Mouse (Mus musculus) embryonic facial prominence, embryonic 13.5 days (tissue): ENCODE data around the gene Wfdc21. TPM values are rescaled to one million over a fixed set of nuclear protein-coding genes. Genes with fewer than 3 reads are reported as not detected.

Experiments used
- ATAC-seq: fragments of 200-750 bp; cut with Nextera tagmentation; 2 replicates; pipeline ENCODE4 v1.8.0; 2017; ENCODE audit warnings: low read depth; ENCODE audit not compliant: insufficient number of reproducible peaks, insufficient read depth, low FRiP score, low TSS enrichment
- H3K27ac ChIP-seq: fragments of 300-500 bp; sonication (generic); 2 replicates; pipeline ENCODE4 v1.5.1; 2015; ENCODE audit warnings: moderate library complexity, mild to moderate bottlenecking, inconsistent platforms
- H3K27me3 ChIP-seq: fragments of 300-500 bp; sonication (generic); 2 replicates; pipeline ENCODE4 v1.6.1; 2015; ENCODE audit warnings: mild to moderate bottlenecking, inconsistent platforms
- H3K36me3 ChIP-seq: fragments of 300-500 bp; sonication (generic); 2 replicates; pipeline ENCODE4 v1.6.1; 2015; ENCODE audit warnings: mild to moderate bottlenecking, inconsistent platforms
- H3K4me1 ChIP-seq: fragments of 300-500 bp; sonication (generic); 2 replicates; pipeline ENCODE4 v1.6.1; 2015; ENCODE audit warnings: inconsistent platforms
- H3K4me2 ChIP-seq: fragments of 300-500 bp; sonication (generic); 2 replicates; pipeline ENCODE4 v1.6.1; 2015; ENCODE audit warnings: moderate library complexity, mild to moderate bottlenecking, inconsistent platforms
- H3K4me3 ChIP-seq: fragments of 300-500 bp; sonication (generic); 2 replicates; pipeline ENCODE4 v1.5.1; 2015; ENCODE audit warnings: mild to moderate bottlenecking, inconsistent platforms
- H3K9ac ChIP-seq: fragments of 300-500 bp; sonication (generic); 2 replicates; pipeline ENCODE4 v1.6.1; 2015; ENCODE audit warnings: mild to moderate bottlenecking, inconsistent platforms
- H3K9me3 ChIP-seq: fragments of 300-500 bp; sonication (generic); 2 replicates; pipeline ENCODE4 v1.6.1; 2016; ENCODE audit warnings: inconsistent platforms
- WGBS: fragments of 180-500 bp; shearing (Covaris S2); methylation state at CpG from one replicate; pipeline ENCODE4 v1.1.7; 2015; ENCODE audit warnings: mixed read lengths; 5-methylcytosine and 5-hydroxymethylcytosine counted together
- polyA plus RNA-seq: library from polyadenylated mRNA; unstranded; fragments of >200 nt; fragmentation: Nextera tagmentation; extraction: Ambion mirVana; gene quantifications from 2 replicates; pipeline ENCODE4 v1.2.1, GENCODE M21; 2015

Wfdc21 gene
- polyA plus RNA-seq, 1 experiment from 2014 or later, result not detected

GRCm38 (mm10) chr11:83767306-83767705 is 20.6 kb downstream of the Wfdc21 start:
- H3K4me1 ChIP-seq, result no peaks in the 10 kb centered on the region
- H3K4me2 ChIP-seq, result no peak overlapping the region
- no peaks in the 10 kb centered on the region for H3K9me3 ChIP-seq
- H3K4me3 ChIP-seq, result no peak overlapping the region
- H3K36me3 ChIP-seq, result peaks cover 99% of the 10 kb centered on the region
- 87% methylated on average over 9 of the region's 9 CpGs for WGBS
- H3K27ac ChIP-seq, result no peak overlapping the region
- no peak for ATAC-seq
- no peak overlapping the region for H3K9ac ChIP-seq
- H3K27me3 ChIP-seq, result no peaks in the 10 kb centered on the region

DNA sequence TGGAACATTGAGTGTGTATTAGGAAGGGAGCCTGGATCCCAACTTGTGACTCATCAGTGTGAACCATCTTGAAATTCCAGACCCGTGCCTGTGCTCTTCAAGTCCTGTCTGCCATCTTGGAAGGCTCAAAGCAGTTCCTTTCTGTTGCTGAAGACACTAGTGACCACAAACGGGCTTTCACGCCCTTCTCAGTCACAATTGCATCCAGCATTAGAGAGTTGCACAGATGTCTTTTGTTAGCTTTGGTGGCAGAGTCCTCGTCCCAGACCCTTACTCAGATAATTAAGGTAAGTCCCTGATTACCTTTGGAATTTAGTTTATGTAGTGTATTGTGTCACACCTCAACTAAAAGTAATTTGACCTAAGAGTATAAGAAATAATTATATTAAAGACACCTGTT is 22.2 kb downstream of the Wfdc21 start:
- WGBS, result 79% methylated on average over 4 of the region's 4 CpGs
- H3K4me3 ChIP-seq, result no peak overlapping the region
- no peak overlapping the region for H3K9ac ChIP-seq

DNA sequence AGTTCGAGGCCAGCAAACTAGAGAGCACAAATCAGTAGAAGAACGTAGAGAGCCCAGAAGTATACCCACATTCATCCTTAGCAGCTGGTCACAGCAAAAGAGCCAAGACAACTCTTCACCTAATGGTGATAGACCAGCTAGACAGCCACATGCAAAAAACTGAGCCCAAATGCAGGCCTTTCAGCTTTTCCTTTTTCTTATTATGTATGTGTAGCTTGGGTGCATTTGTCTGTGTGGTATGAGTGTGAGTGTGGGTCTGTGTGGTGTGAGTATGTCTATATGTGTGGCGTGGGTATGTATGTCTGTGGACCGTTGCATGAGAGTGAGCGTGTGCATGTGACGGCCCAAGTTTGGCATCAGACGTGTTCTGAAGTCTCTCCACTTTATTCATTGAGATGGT is 24.3 kb downstream of the Wfdc21 start:
- WGBS, result 95% methylated on average over 7 of the region's 7 CpGs
- H3K4me1 ChIP-seq, result no peaks in the 10 kb centered on the region
- H3K36me3 ChIP-seq, result peaks cover 97% of the 10 kb centered on the region
- no peak overlapping the region for H3K4me2 ChIP-seq
- ATAC-seq, result no peak
- no peaks in the 10 kb centered on the region for H3K27me3 ChIP-seq
- H3K9me3 ChIP-seq, result no peaks in the 10 kb centered on the region
- no peak overlapping the region for H3K4me3 ChIP-seq
- H3K9ac ChIP-seq, result no peak overlapping the region
- H3K27ac ChIP-seq, result no peak overlapping the region

More for the DNA sequence above, 22.2 kb downstream of the Wfdc21 start:
- H3K9me3 ChIP-seq, result no peaks in the 10 kb centered on the region
- no peaks in the 10 kb centered on the region for H3K4me1 ChIP-seq
- H3K36me3 ChIP-seq, result peaks cover 99% of the 10 kb centered on the region
- no peak overlapping the region for H3K27ac ChIP-seq
- ATAC-seq, result no peak
- H3K4me2 ChIP-seq, result no peak overlapping the region
- H3K27me3 ChIP-seq, result no peaks in the 10 kb centered on the region

DNA sequence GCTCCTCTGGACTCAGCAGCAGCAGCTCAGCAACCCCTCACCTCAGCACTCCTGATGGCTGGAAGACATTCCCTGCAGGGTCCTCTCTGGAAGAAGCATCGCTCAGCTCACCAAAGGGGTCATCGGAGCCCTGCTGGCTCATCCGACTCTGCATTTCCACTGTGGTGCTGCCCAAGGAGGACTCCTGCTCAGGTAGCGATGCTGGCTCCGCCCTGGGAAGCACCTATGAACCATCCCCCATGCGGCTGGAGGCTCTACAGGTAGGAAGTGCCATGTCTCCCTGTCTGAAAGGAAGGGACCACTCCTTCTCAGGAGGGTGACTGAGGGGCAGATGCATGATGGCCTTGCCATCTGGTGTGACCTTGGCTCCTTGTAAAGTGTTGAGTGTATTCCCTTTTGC is 25.6 kb downstream of the Wfdc21 start:
- no peak overlapping the region for H3K4me3 ChIP-seq
- no peaks in the 10 kb centered on the region for H3K4me1 ChIP-seq
- H3K27ac ChIP-seq, result no peak overlapping the region
- no peaks in the 10 kb centered on the region for H3K27me3 ChIP-seq
- no peaks in the 10 kb centered on the region for H3K9me3 ChIP-seq
- no peak for ATAC-seq
- 89% methylated on average over 6 of the region's 6 CpGs for WGBS
- peaks cover 97% of the 10 kb centered on the region for H3K36me3 ChIP-seq
- H3K4me2 ChIP-seq, result no peak overlapping the region
- H3K9ac ChIP-seq, result no peak overlapping the region

DNA sequence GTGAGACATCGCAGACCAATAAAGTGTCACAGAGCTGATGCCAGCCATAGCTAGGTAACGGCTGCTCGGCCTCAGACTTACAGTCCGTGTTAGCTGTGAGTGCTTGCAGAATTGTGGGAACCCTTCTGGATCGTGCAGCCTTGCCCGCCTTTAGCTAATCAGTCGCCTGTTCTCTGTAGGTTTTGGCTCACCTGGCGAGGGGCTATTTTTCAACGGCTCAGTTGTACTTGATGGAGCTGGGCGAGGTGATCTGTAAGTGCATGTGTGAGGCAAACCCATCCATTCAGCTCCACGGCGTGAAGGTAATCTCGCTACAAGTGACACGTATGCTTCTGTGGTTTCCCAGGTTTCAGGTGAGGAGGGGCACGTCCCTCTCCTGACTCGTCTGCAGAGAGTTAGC is 27.0 kb downstream of the Wfdc21 start:
- peaks cover 92% of the 10 kb centered on the region for H3K36me3 ChIP-seq
- no peaks in the 10 kb centered on the region for H3K4me1 ChIP-seq
- no peaks in the 10 kb centered on the region for H3K27me3 ChIP-seq
- H3K4me3 ChIP-seq, result no peak overlapping the region
- no peak for ATAC-seq
- H3K27ac ChIP-seq, result no peak overlapping the region
- 93% methylated on average over 16 of the region's 16 CpGs for WGBS
- no peak overlapping the region for H3K4me2 ChIP-seq
- no peak overlapping the region for H3K9ac ChIP-seq
- H3K9me3 ChIP-seq, result no peaks in the 10 kb centered on the region

GRCm38 (mm10) chr11:83774324-83774723 is 27.6 kb downstream of the Wfdc21 start:
- H3K4me1 ChIP-seq, result no peaks in the 10 kb centered on the region
- no peaks in the 10 kb centered on the region for H3K9me3 ChIP-seq
- H3K27me3 ChIP-seq, result no peaks in the 10 kb centered on the region
- no peak overlapping the region for H3K9ac ChIP-seq
- 93% methylated on average over 11 of the region's 11 CpGs for WGBS
- no peak overlapping the region for H3K27ac ChIP-seq
- H3K36me3 ChIP-seq, result peaks cover 92% of the 10 kb centered on the region
- no peak overlapping the region for H3K4me2 ChIP-seq
- no peak for ATAC-seq
- H3K4me3 ChIP-seq, result no peak overlapping the region

DNA sequence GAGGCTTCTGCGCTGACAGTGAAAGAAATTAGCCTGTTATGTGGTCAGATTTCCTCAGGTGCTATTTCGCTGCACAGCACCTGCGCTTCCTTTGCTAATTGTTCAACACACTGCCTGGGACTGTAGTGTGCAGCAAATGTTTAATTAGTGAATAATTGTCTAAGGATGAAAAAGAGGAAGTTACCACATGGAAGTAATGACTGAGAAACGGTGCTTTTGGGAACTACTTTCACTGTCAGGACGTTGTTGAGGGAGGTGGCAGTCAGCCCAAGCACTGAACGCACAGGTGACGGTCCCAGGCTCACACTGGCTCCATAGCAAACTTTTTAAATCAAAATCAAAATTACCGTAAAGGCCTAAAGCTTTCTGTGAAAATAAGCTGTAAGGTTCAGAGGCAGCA is 30.1 kb downstream of the Wfdc21 start:
- no peak for ATAC-seq
- WGBS, result 92% methylated on average over 8 of the region's 8 CpGs
- Histone ChIP-seq H3K4me1 (no peaks in the 10 kb centered on the region), H3K9me3 (no peaks in the 10 kb centered on the region), H3K4me2 (no peak overlapping the region), H3K9ac (no peak overlapping the region), H3K4me3 (no peak overlapping the region), H3K27me3 (no peaks in the 10 kb centered on the region), H3K36me3 (peaks cover 93% of the 10 kb centered on the region), H3K27ac (no peak overlapping the region)

GRCm38 (mm10) chr11:83783931-83784600 is 37.3 kb downstream of the Wfdc21 start:
- Histone ChIP-seq H3K4me3 (no peak overlapping the region), H3K27ac (no peak overlapping the region), H3K4me2 (no peak overlapping the region), H3K4me1 (peaks cover 5% of the 10 kb centered on the region; the same call in 1 of the 2 replicates), H3K9ac (no peak overlapping the region), H3K36me3 (peaks cover 47% of the 10 kb centered on the region), H3K27me3 (no peaks in the 10 kb centered on the region), H3K9me3 (no peaks in the 10 kb centered on the region)
- ATAC-seq, result peak; percentile 27; the same call in 1 of the 2 replicates
- WGBS, result 75% methylated on average over 14 of the region's 14 CpGs

- H3K9me3 ChIP-seq, result no peaks in the 10 kb centered on the region
- H3K9ac ChIP-seq, result no peak overlapping the region
- no peak overlapping the region for H3K4me2 ChIP-seq
- WGBS, result 78% methylated on average over 2 of the region's 2 CpGs
- no peaks in the 10 kb centered on the region for H3K27me3 ChIP-seq
- peaks cover 5% of the 10 kb centered on the region; the same call in 1 of the 2 replicates for H3K4me1 ChIP-seq
- H3K4me3 ChIP-seq, result no peak overlapping the region
- H3K27ac ChIP-seq, result no peak overlapping the region
- ATAC-seq, result no peak
- peaks cover 41% of the 10 kb centered on the region for H3K36me3 ChIP-seq
Measured at GRCm38 (mm10) chr11:83784661-83785060, 37.9 kb downstream of the Wfdc21 start.

- H3K9me3 ChIP-seq, result no peaks in the 10 kb centered on the region
Measured at GRCm38 (mm10) chr11:83785366-83785765, 38.6 kb downstream of the Wfdc21 start.

DNA sequence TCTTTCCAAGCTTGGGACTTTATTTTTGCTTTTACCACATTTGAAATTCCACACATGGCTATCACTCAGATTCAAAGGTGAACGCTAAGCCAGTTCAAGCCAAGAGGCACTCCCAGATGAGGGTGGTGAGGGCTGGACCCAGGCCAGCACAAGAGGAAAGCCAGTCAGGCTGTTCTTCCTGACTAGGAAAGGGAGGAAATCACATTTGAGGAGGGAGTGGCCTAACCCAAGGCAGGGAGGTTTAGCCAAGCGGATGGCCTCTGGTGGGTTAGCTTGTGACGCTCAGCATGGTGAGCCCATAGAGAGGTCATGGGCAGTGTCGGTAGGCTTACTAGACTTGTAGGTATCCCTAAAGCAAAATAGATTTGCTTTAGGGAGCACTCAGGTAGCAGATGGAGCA is 40.1 kb downstream of the Wfdc21 start:
- H3K36me3 ChIP-seq, result peaks cover 19% of the 10 kb centered on the region
- peaks cover 5% of the 10 kb centered on the region; the same call in 1 of the 2 replicates for H3K4me1 ChIP-seq
- no peak overlapping the region for H3K9ac ChIP-seq
- H3K4me3 ChIP-seq, result no peak overlapping the region
- no peaks in the 10 kb centered on the region for H3K9me3 ChIP-seq
- H3K27me3 ChIP-seq, result no peaks in the 10 kb centered on the region
- WGBS, result 69% methylated on average over 4 of the region's 4 CpGs
- ATAC-seq, result no peak
- no peak overlapping the region for H3K4me2 ChIP-seq
- no peak overlapping the region for H3K27ac ChIP-seq

More at GRCm38 (mm10) chr11:83785366-83785765, 38.6 kb downstream of the Wfdc21 start:
- no peak overlapping the region for H3K9ac ChIP-seq
- peaks cover 34% of the 10 kb centered on the region for H3K36me3 ChIP-seq
- WGBS, result 13% methylated on average over 2 of the region's 2 CpGs
- no peak for ATAC-seq
- peaks cover 5% of the 10 kb centered on the region; the same call in 1 of the 2 replicates for H3K4me1 ChIP-seq
- H3K4me2 ChIP-seq, result no peak overlapping the region
- H3K27me3 ChIP-seq, result no peaks in the 10 kb centered on the region
- no peak overlapping the region for H3K27ac ChIP-seq
- no peak overlapping the region for H3K4me3 ChIP-seq

- no peak for ATAC-seq
- 82% methylated on average over 15 of the region's 15 CpGs for WGBS
- Histone ChIP-seq H3K27ac (no peak overlapping the region), H3K4me1 (peaks cover 5% of the 10 kb centered on the region; the same call in 1 of the 2 replicates), H3K9me3 (no peaks in the 10 kb centered on the region), H3K27me3 (no peaks in the 10 kb centered on the region), H3K4me2 (no peak overlapping the region), H3K9ac (no peak overlapping the region), H3K4me3 (no peak overlapping the region), H3K36me3 (peaks cover 14% of the 10 kb centered on the region)
Measured at GRCm38 (mm10) chr11:83787401-83788021, 40.8 kb downstream of the Wfdc21 start.
